Mouse (Mus musculus) gastrocnemius, postnatal 4 days (tissue): ENCODE measurements around the gene Phf1. TPM values are rescaled to one million over a fixed set of nuclear protein-coding genes. Genes with fewer than 3 reads are reported as not detected.

ENCODE experiments used
- DNase-seq, 2 experiments: peaks; one replicate each; pipeline ENCODE4 v3.0.0; 2021 to 2022; ENCODE audit warnings: low spot score in 2 of 2, mixed read lengths in 2 of 2
- total RNA-seq, 2 experiments: library from RNA; stranded (reverse); gene quantifications; 2 replicates each; pipeline ENCODE4 v1.2.3; 2021

The Phf1 gene
- total RNA-seq, 2 experiments from 2014 or later, result 9.6 to 10.9 TPM

DNA sequence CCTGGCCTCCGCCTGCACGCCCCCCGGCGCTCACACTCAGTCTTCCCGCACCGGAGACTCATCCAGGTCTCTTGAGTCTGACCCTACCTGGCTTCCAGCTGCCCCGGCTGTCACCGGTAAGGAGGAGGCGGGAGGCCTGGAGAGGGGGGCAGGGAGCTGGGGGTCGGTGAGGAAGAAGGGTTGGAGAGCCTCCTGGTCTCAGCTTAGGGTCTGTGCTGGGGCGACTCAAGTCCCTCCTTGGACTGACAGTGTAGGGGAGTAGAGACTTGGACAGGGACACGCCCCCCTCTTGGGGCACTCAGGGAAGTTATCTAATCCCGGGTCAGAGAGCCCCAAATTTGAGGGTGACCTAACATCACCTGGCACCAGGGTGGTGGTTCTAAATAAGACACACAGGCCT, 567 bp downstream of the Phf1 start:
- DNase-seq, result peak in 1 of 2 experiments; percentile 14

GRCm38 (mm10) chr17:26933885-26934827, 1.3 kb downstream of the Phf1 start:
- no peak for DNase-seq

GRCm38 (mm10) chr17:26935027-26935426, 2.2 kb downstream of the Phf1 start:
- DNase-seq, result no peak

DNA sequence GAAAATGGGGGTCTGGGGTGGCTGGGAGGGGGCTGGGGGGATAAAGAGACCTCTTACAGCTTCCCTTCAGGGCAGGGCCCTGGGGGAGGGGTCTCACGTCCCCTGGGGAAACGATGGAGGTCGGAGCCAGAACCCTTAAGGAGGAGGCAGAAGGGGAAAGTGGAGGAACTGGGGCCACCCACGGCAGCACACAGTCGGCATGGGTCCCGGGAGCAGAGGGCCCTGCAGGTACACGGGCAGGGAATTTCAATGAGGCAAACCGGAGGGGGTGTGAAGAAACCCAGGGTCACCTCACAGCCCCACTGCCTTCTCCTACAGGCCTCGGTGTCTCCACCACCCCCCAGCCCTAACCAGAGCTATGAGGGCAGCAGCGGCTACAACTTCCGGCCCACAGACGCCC, 3.6 kb downstream of the Phf1 start:
- DNase-seq, result no peak

GRCm38 (mm10) chr17:26936921-26937695, 4.3 kb downstream of the Phf1 start:
- DNase-seq, result no peak

DNA sequence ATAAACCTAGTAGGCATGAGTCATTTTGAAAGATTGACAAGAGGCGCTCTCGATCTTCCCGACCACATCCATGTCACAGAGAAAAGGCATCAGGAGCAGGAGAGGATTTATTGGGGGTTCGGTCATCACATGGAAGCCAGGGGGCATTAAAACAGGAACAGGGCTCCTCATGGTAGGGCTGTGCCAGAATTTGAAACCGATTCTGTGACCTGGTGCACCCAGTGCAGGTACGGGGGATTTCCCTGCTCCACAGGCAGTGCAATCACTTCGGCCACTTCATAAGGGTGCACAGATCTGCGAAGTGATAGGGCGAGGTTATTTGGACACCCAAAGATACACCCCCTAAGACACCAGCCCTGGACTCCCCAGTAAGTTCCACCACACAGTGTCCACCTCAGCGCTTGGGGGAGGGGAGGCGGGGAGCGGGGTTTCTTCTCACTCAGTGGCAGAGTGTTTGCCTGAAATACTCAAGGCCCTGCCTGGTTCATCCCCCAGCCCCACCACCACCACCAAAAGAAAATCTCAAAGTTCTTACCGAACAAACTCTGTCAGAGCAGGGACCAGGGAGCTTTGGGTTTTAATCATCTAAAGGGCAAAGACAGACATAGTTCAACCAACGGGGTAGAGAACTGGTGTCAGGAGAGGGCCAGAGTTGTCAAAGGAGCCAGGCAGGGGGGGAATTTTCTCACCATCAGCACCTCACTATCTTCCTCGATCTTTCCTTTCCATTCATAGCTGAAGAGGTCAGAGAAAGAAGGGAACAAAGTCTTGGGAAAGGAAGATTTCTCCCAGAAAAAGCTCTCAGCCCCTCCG, 5.2 kb downstream of the Phf1 start:
- no peak for DNase-seq

GRCm38 (mm10) chr17:26938731-26939130, 5.9 kb downstream of the Phf1 start:
- DNase-seq, result no peak

GRCm38 (mm10) chr17:26939178-26939972, 6.5 kb downstream of the Phf1 start, which contains the start of gene Cuta:
Cuta (minus strand) TSS chr17:26939569.
- peak; percentile 94 to 99 for DNase-seq

DNA sequence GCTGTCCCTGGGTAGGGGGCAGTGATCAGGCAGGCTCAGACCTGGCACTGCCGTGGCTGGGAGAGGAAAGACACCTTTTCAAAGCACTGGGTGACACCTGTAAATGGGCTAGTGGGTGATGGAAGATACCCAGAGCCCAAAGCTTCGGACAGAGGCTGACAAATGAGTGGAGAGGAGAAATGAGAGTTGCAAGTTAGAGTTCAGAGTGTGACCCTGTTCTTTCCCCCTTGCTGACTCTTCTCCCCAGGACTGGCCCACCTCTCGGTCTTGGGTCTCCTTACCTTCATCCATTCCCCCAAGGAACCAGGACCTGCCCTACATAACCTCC, 7.1 kb downstream of the Phf1 start:
- DNase-seq, result no peak

DNA sequence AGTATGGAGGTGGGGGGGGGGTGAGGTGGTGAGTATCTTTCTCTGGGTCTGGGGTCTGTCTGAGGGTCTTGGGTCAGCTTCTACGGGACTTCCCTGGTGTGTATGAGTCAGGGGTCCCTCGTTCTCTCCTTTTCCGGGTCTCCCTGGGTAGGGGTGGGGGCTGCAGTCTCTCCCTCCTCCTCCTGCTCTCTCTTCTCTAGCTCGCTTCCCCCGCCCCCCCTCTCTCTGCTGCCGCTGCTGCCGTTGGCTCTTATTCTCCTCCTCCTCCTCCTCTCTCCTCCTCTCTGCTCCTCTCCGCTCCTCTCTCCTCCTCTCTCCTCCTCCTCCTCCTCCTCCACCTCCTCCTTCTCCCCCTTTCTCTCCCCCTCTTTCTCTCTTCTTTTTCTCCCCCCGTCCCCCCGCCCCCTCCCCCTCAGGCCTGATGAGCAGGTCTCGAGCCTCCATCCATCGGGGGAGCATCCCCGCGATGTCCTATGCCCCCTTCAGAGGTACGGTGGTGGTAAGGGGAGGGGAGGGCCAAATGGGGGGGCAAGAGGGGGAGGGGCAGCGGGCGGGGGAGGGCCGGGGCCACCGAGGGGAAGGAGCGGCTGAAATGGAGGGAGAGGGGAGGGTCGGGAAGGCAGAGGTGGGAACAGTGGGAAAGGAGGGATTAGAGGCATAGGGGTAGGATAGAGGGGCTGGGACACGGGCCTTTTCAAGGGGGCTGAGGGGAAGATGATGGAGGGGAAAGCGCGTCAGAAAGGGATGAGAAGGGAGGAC, 8.4 kb downstream of the Phf1 start, which contains the start of gene Syngap1:
TSS of gene Syngap1 (plus strand) at position 223 of the 759 bp plus-strand sequence.
- DNase-seq, result peak in 1 of 2 experiments; percentile 58

DNA sequence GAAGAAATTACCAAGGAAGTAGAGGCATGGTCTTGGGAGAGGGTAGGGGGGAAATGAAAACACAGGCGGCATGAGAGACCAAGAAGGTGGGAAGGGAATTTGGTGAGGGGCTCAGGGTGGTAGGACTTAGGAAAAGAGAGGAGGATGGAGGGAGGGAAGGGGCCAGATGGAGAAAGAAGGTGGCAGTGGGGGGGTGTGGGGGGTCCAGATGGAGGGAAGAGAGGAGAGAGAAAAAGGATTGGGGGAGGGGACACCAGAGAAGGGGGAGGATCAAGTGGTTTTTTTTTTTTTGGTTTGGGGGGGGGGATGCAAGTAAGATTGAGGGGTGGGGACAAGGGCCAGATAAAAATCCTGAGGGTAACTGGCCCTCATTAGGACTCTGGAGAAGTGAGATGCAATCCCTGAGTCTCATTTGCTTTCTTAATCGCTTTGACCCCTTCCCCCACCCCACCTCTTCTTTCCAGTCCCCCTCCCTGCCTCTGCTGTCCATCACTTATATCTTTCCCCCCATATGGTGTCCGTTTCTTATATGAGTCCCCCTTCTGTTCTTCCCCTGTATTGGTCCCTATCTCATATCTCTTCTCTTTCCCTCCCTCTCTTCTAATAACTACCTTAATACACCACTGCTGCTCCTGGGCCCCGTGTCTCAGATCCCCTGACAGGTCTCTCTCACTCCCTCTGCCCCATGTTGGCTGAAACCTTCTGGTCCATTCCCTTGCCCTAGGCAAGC, 9.2 kb downstream of the Phf1 start:
- no peak for DNase-seq

GRCm38 (mm10) chr17:26945824-26946495, 13.1 kb downstream of the Phf1 start:
- no peak for DNase-seq

- peak; percentile 73 to 82 for DNase-seq
These were observed 13.7 kb downstream of the Phf1 start for GRCm38 (mm10) chr17:26946567-26946966.

- no peak for DNase-seq
These were observed 14.6 kb downstream of the Phf1 start for GRCm38 (mm10) chr17:26947231-26948100.

DNA sequence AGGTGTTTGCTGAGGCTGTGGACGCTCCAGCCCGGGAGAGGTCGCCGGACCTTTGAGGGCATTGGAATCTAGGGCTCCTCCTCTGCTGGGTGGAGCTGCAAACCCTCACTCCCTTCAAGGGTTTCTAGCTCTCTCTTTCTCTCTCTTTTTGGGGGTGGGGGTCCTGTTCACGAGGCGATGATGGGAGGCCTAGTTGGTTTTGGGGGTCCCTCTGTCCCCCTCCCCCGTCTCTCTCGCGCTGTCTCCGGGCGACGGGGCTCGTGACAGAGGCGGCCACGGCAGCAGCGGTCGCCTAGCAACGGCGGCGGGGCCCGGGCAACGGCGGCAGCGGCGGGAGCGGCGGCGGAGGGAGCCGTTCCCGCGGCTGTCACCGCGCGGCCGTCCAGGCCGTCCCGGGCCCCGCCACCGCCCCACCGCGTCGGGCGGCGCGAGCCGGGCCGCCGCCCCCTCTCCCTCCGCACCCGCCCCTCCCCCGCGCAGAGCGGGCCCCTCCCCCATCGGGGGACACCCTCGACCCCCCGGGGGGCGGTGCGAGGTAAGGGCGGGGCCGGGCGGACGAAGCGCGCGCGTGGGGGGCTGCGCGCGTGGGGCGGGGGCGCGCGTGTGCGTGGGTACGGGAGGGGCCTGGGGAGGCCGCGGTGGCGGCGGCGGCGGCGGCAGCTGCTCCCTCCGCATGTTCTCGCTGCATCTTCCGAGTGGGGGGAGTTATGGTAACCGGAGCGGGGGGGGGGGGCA, 15.6 kb downstream of the Phf1 start:
- DNase-seq, result peak in 1 of 2 experiments; percentile 49

DNA sequence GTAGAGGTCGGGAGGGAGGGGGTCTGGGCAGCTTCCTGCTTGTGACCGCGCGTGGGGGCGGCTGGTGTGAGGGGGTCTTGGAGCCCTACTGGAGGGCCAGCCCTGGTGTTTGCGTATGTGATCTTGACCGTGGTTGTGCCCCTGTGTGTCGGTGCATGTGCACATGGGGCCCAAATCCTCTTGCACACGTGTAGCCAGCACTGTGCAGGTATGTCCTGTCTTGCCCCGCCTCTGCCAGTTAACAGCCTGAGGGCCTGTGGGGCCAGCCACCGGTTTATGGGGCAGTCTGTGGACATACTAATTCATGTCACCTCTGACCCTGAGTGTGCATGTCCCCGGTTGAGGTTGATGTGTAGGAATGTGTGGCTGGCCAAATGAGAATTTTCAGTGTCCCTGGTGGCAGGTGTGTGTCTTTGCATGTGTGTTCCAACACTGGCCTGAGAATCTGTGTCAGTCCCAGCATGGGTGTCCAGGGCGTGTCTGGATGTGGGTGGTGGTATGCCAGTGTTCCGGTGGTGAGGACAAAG, 16.3 kb downstream of the Phf1 start:
- no peak for DNase-seq
